Mouse (Mus musculus) sigmoid colon, adult 10 weeks (tissue): ENCODE data around the gene Magi1. TPM values are rescaled to one million over a fixed set of nuclear protein-coding genes. Genes with fewer than 3 reads are reported as not detected.

Source experiments
- polyA plus RNA-seq: library from polyadenylated mRNA; stranded (reverse); fragments of 350-450 nt; fragmentation: Illumina TruSeq; extraction: RNeasy Lipid Tissue Mini Kit (QIAGEN cat#74804); gene quantifications from one replicate; pipeline ENCODE4 v1.2.3, GENCODE M21; 2014; ENCODE audit warnings: low read depth, low replicate concordance

The Magi1 gene
- 24.3 TPM for polyA plus RNA-seq

DNA sequence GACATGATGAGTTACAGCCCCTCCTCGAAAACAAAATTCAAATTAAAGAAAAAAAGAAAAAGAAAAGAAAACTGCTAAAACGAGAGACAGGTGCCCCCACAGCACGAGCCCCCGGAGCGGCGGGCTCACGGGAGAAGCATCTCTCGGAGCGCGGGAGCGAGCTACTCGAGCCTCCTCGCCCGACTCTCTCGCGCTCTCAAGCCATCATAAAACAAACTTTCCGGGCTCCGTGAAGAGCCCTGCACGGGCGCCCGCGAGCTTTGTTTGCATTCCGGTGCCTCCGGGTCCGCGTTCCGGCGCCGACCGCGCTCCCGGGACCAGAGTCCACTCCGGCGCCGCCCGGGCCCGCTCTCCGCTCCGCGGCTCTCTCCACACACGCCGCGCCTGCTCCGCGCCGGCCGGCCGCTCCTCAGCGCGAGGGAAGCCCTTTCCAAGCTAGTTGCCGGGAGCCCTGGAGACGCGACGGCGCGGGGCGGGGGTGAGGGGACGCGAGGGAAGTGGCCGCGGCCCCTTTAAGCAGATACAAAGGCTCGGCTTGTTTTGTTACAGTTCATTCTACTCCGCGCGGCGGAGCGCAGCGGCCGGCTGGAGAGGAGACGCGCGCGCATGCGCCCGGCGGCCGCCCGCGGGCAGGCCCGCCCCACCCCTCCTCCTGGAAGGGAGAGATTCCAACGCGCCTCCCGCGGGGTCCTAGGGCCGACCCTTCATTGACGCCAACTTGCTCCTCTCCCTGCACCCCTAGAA is at the start of gene Magi1:
Gene Magi1, minus strand, starts transcription at position 600 of the 744 bp plus-strand sequence.

Other genes starting within 250 kb of the Magi1 start
- gene Slc25a26, start 216.4 kb upstream of the Magi1 start, polyA plus RNA-seq: 4.6 TPM